Comparison of ENCODE assay signal across 15 mouse cellular contexts in genomic region chr9:43394204-43394603, GRCm38 (mm10).
A peak's percentile ranks its signal among the peaks of the same experiment; 100 is the strongest.
DNase-seq lines count a peak whose midpoint lies in the region; ATAC-seq and TF ChIP-seq lines count a peak whose summit lies in the region.
"Had no signal": no experiment of that assay in that cellular context is flagged by ENCODE, and none has a peak within 500 bp of the region (broad histone marks: within the 10 kb centered on the region; RNA-seq: fewer than 3 reads in every experiment).

No protein-coding gene starts in this region.

- no peaks in the 10 kb centered on the region for H3K27me3 ChIP-seq in kidney, postnatal 0 days (ENCODE audit: insufficient read depth, low read length)
- H3K27me3 ChIP-seq in kidney, embryonic 16.5 days (ENCODE audit: insufficient read depth, low read length), result no peaks in the 10 kb centered on the region
- H3K27me3 ChIP-seq in midbrain, embryonic 11.5 days (ENCODE audit: control insufficient read depth, insufficient read depth, low read length), result no peaks in the 10 kb centered on the region
- H3K27me3 ChIP-seq in midbrain, embryonic 15.5 days (replicated peaks), result no peaks in the 10 kb centered on the region
- H3K27me3 ChIP-seq in hindbrain, embryonic 14.5 days (ENCODE audit: control insufficient read depth, insufficient read depth, low read length), result no peaks in the 10 kb centered on the region

- H3K9ac ChIP-seq in kidney, postnatal 0 days (ENCODE audit: low read depth, low read length), result no peak overlapping the region
- no peak overlapping the region for H3K9ac ChIP-seq in kidney, embryonic 16.5 days (replicated peaks; ENCODE audit: low read length)
- H3K9ac ChIP-seq in midbrain, embryonic 11.5 days (ENCODE audit: low read length), result no peak overlapping the region
- no peak overlapping the region for H3K9ac ChIP-seq in midbrain, embryonic 15.5 days
- H3K9ac ChIP-seq in hindbrain, embryonic 14.5 days, result no peak overlapping the region
- H3K9ac ChIP-seq: heart, embryonic 13.5 days; liver, embryonic 13.5 days had no signal

- ATAC-seq in kidney, postnatal 0 days (replicated peaks; ENCODE audit: low FRiP score, low read depth), result no peak
- no peak for ATAC-seq in kidney, embryonic 16.5 days (ENCODE audit: low FRiP score, low TSS enrichment)
- ATAC-seq in midbrain, embryonic 11.5 days (ENCODE audit: low FRiP score), result peak; percentile 66; the same call in 1 of the 2 replicates
- ATAC-seq in midbrain, embryonic 15.5 days (replicated peaks), result no peak
- ATAC-seq in hindbrain, embryonic 14.5 days (ENCODE audit: low FRiP score), result peak; percentile 51; the same call in 1 of the 2 replicates
- no peak for ATAC-seq in inflammation-experienced regulatory T-cells, adult 6 months

- H3K4me3 ChIP-seq in kidney, postnatal 0 days (replicated peaks; ENCODE audit: low read depth, low read length), result no peak overlapping the region
- no peak overlapping the region for H3K4me3 ChIP-seq in kidney, embryonic 16.5 days (ENCODE audit: low read length)
- H3K4me3 ChIP-seq in midbrain, embryonic 11.5 days (ENCODE audit: low read depth, low read length), result no peak overlapping the region
- no peak overlapping the region for H3K4me3 ChIP-seq in midbrain, embryonic 15.5 days
- no peak overlapping the region for H3K4me3 ChIP-seq in hindbrain, embryonic 14.5 days (replicated peaks; ENCODE audit: low read length)
- H3K4me3 ChIP-seq: heart, embryonic 13.5 days; liver, embryonic 13.5 days had no signal

- H3K4me1 ChIP-seq in kidney, postnatal 0 days (replicated peaks; ENCODE audit: insufficient read depth, low read length), result no peaks in the 10 kb centered on the region
- H3K4me1 ChIP-seq in kidney, embryonic 16.5 days (ENCODE audit: insufficient read depth, low read length), result no peaks in the 10 kb centered on the region
- H3K4me1 ChIP-seq in midbrain, embryonic 11.5 days (ENCODE audit: control insufficient read depth, insufficient read depth, low read length), result peaks cover 2% of the 10 kb centered on the region; the same call in 1 of the 2 replicates
- peaks cover 6% of the 10 kb centered on the region for H3K4me1 ChIP-seq in midbrain, embryonic 15.5 days
- 0 out of 2 replicates have a peak, but pooled peaks cover 10% of the 10 kb centered on the region for H3K4me1 ChIP-seq in hindbrain, embryonic 14.5 days (replicated peaks; ENCODE audit: control insufficient read depth, insufficient read depth, low read length)
- H3K4me1 ChIP-seq: liver, embryonic 13.5 days had no signal

- no peak overlapping the region for H3K27ac ChIP-seq in kidney, postnatal 0 days
- no peak overlapping the region for H3K27ac ChIP-seq in kidney, embryonic 16.5 days (ENCODE audit: low read length)
- no peak overlapping the region for H3K27ac ChIP-seq in midbrain, embryonic 11.5 days (ENCODE audit: low read depth, low read length)
- no peak overlapping the region for H3K27ac ChIP-seq in midbrain, embryonic 15.5 days
- H3K27ac ChIP-seq in hindbrain, embryonic 14.5 days, result no peak overlapping the region
- H3K27ac ChIP-seq: heart, embryonic 13.5 days; liver, embryonic 13.5 days; macrophage had no signal

- H3K4me2 ChIP-seq in kidney, postnatal 0 days (ENCODE audit: low read length), result no peak overlapping the region
- no peak overlapping the region for H3K4me2 ChIP-seq in kidney, embryonic 16.5 days (replicated peaks; ENCODE audit: low read depth, low read length)
- no peak overlapping the region for H3K4me2 ChIP-seq in midbrain, embryonic 11.5 days
- H3K4me2 ChIP-seq in midbrain, embryonic 15.5 days, result no peak overlapping the region
- H3K4me2 ChIP-seq in hindbrain, embryonic 14.5 days (replicated peaks), result no peak overlapping the region
- H3K4me2 ChIP-seq: heart, embryonic 13.5 days; liver, embryonic 13.5 days had no signal

- 38% methylated on average over 5 of the region's 5 CpGs for WGBS in kidney, postnatal 0 days
- WGBS in kidney, embryonic 16.5 days, result 50% methylated on average over 5 of the region's 5 CpGs
- 54% methylated on average over 5 of the region's 5 CpGs for WGBS in midbrain, embryonic 11.5 days
- whole genome bisulfite sequencing in midbrain, embryonic 15.5 days, result 34% methylated on average over 5 of the region's 5 CpGs
- 44% methylated on average over 5 of the region's 5 CpGs for WGBS in hindbrain, embryonic 14.5 days

- no peaks in the 10 kb centered on the region for H3K9me3 ChIP-seq in kidney, postnatal 0 days (replicated peaks; ENCODE audit: low read length)
- peaks cover 3% of the 10 kb centered on the region; the same call in 1 of the 2 replicates for H3K9me3 ChIP-seq in kidney, embryonic 16.5 days (ENCODE audit: low read length)
- no peaks in the 10 kb centered on the region for H3K9me3 ChIP-seq in midbrain, embryonic 11.5 days (ENCODE audit: control insufficient read depth, low read length)
- no peaks in the 10 kb centered on the region for H3K9me3 ChIP-seq in midbrain, embryonic 15.5 days
- no peaks in the 10 kb centered on the region for H3K9me3 ChIP-seq in hindbrain, embryonic 14.5 days (ENCODE audit: control insufficient read depth, low read length)

- no peak for TF ChIP-seq CTCF in kidney, postnatal 0 days (IDR thresholded peaks at IDR 0.05; ENCODE audit: low read depth)

- DNase-seq in cerebellum, adult 9-11 months, result peak; percentile 12
- DNase-seq in cerebellum, postnatal 4 days (ENCODE audit: low spot score in 2 of 2), result no peak
- peak; percentile 43 for DNase-seq in kidney, postnatal 0 days (ENCODE audit: low spot score)
- no peak for DNase-seq in midbrain, embryonic 11.5 days (ENCODE audit: low spot score, missing footprints)
- DNase-seq in hindbrain, embryonic 14.5 days (ENCODE audit: low spot score), result no peak
- DNase-seq: cerebellum, postnatal 36 days; gastrocnemius, postnatal 10 days; kidney, adult 18-20 months; liver, embryonic 13.5 days; thymus, postnatal 25 days had no signal

- no peaks in the 10 kb centered on the region for H3K36me3 ChIP-seq in kidney, postnatal 0 days (ENCODE audit: insufficient read depth, low read length)
- no peaks in the 10 kb centered on the region for H3K36me3 ChIP-seq in kidney, embryonic 16.5 days (ENCODE audit: insufficient read depth, low read length)
- H3K36me3 ChIP-seq in midbrain, embryonic 11.5 days (ENCODE audit: control insufficient read depth, insufficient read depth, low read length), result no peaks in the 10 kb centered on the region
- H3K36me3 ChIP-seq in midbrain, embryonic 15.5 days (replicated peaks), result no peaks in the 10 kb centered on the region
- H3K36me3 ChIP-seq in hindbrain, embryonic 14.5 days (replicated peaks; ENCODE audit: control insufficient read depth, insufficient read depth), result no peaks in the 10 kb centered on the region
- H3K36me3 ChIP-seq: heart, embryonic 13.5 days; liver, embryonic 13.5 days had no signal

Comparison
In these comparisons a context has a peak if more than half of its experiments do, and no peak if none do; other contexts are left out.
1. DNase-seq: peak in cerebellum, adult 9-11 months (single experiment) and kidney, postnatal 0 days (single experiment); none in cerebellum, postnatal 4 days (0 of 2), midbrain, embryonic 11.5 days (single experiment) and hindbrain, embryonic 14.5 days (single experiment).
2. ATAC-seq: peak in midbrain, embryonic 11.5 days (single experiment) and hindbrain, embryonic 14.5 days (single experiment); none in kidney, postnatal 0 days (single experiment), kidney, embryonic 16.5 days (single experiment), midbrain, embryonic 15.5 days (single experiment) and inflammation-experienced regulatory T-cells, adult 6 months (single experiment).